Mouse (Mus musculus): ENCODE results near the gene Fyb2. TPM values are rescaled to one million over a fixed set of nuclear protein-coding genes. Genes with fewer than 3 reads are reported as not detected.

Gene Fyb2
- polyA plus RNA-seq, 1 experiment = not detected

- H3K4me1 ChIP-seq = no peaks in the 10 kb centered on the region
- no peak overlapping the region for H3K4me3 ChIP-seq (replicated peaks)
- no peaks in the 10 kb centered on the region for H3K9me3 ChIP-seq
- no peak for TF ChIP-seq GATA1 (IDR thresholded peaks at IDR 0.05; ENCODE audit: borderline replicate concordance, low read length)
- no peak for TF ChIP-seq FLI1 (IDR thresholded peaks at IDR 0.05; ENCODE audit: low read length)
- H3K36me3 ChIP-seq (replicated peaks; ENCODE audit: low read length) = no peaks in the 10 kb centered on the region
- H3K27me3 ChIP-seq (replicated peaks) = no peaks in the 10 kb centered on the region
These were observed 19.7 kb upstream of the Fyb2 start for GRCm38 (mm10) chr4:104893588-104893987.

GRCm38 (mm10) chr4:104894004-104894734 is 19.1 kb upstream of the Fyb2 start:
- no peaks in the 10 kb centered on the region for H3K4me1 ChIP-seq
- no peaks in the 10 kb centered on the region for H3K9me3 ChIP-seq
- H3K4me3 ChIP-seq (replicated peaks) = no peak overlapping the region
- no peaks in the 10 kb centered on the region for H3K36me3 ChIP-seq (replicated peaks; ENCODE audit: low read length)
- TF ChIP-seq GATA1 (IDR thresholded peaks at IDR 0.05; ENCODE audit: borderline replicate concordance, low read length) (no peak), FLI1 (IDR thresholded peaks at IDR 0.05; ENCODE audit: low read length) (no peak)
- no peaks in the 10 kb centered on the region for H3K27me3 ChIP-seq (replicated peaks)

GRCm38 (mm10) chr4:104902836-104903235 is 10.4 kb upstream of the Fyb2 start:
- Histone ChIP-seq H3K9me3 (peaks cover 19% of the 10 kb centered on the region), H3K36me3 (replicated peaks; ENCODE audit: low read length) (no peaks in the 10 kb centered on the region), H3K4me1 (no peaks in the 10 kb centered on the region), H3K27me3 (replicated peaks) (no peaks in the 10 kb centered on the region), H3K4me3 (replicated peaks) (no peak overlapping the region)
- TF ChIP-seq FLI1 (IDR thresholded peaks at IDR 0.05; ENCODE audit: low read length) = no peak
- TF ChIP-seq GATA1 (IDR thresholded peaks at IDR 0.05; ENCODE audit: borderline replicate concordance, low read length) = no peak

- Histone ChIP-seq H3K27me3 (replicated peaks) (no peaks in the 10 kb centered on the region), H3K9me3 (peaks cover 13% of the 10 kb centered on the region), H3K36me3 (replicated peaks; ENCODE audit: low read length) (no peaks in the 10 kb centered on the region), H3K4me1 (no peaks in the 10 kb centered on the region), H3K4me3 (replicated peaks) (no peak overlapping the region)
- TF ChIP-seq FLI1 (IDR thresholded peaks at IDR 0.05; ENCODE audit: low read length) (no peak), GATA1 (IDR thresholded peaks at IDR 0.05; ENCODE audit: borderline replicate concordance, low read length) (no peak)
These were observed 8.2 kb upstream of the Fyb2 start for GRCm38 (mm10) chr4:104905049-104905448.

GRCm38 (mm10) chr4:104911685-104912084 is 1.6 kb upstream of the Fyb2 start:
- H3K27me3 ChIP-seq (replicated peaks) = peaks cover 7% of the 10 kb centered on the region
- no peaks in the 10 kb centered on the region for H3K36me3 ChIP-seq (replicated peaks; ENCODE audit: low read length)
- 0 out of 2 replicates have a peak, but pooled peaks cover 4% of the 10 kb centered on the region for H3K9me3 ChIP-seq
- H3K4me3 ChIP-seq (replicated peaks) = no peak overlapping the region
- TF ChIP-seq FLI1 (IDR thresholded peaks at IDR 0.05; ENCODE audit: low read length) (no peak), GATA1 (IDR thresholded peaks at IDR 0.05; ENCODE audit: borderline replicate concordance, low read length) (no peak)
- no peaks in the 10 kb centered on the region for H3K4me1 ChIP-seq

- Histone ChIP-seq H3K4me1 (no peaks in the 10 kb centered on the region), H3K4me3 (replicated peaks) (no peak overlapping the region), H3K36me3 (replicated peaks; ENCODE audit: low read length) (no peaks in the 10 kb centered on the region), H3K27me3 (replicated peaks) (peaks cover 7% of the 10 kb centered on the region), H3K9me3 (peaks cover 7% of the 10 kb centered on the region)
- TF ChIP-seq FLI1 (IDR thresholded peaks at IDR 0.05; ENCODE audit: low read length) (no peak), GATA1 (IDR thresholded peaks at IDR 0.05; ENCODE audit: borderline replicate concordance, low read length) (no peak)
These were observed 1.5 kb downstream of the Fyb2 start for GRCm38 (mm10) chr4:104914711-104915247.

GRCm38 (mm10) chr4:104918017-104918416 is 4.8 kb downstream of the Fyb2 start:
- Histone ChIP-seq H3K27me3 (replicated peaks) (peaks cover 7% of the 10 kb centered on the region), H3K4me3 (replicated peaks) (no peak overlapping the region), H3K9me3 (peaks cover 8% of the 10 kb centered on the region), H3K36me3 (replicated peaks; ENCODE audit: low read length) (no peaks in the 10 kb centered on the region), H3K4me1 (no peaks in the 10 kb centered on the region)
- no peak for TF ChIP-seq GATA1 (IDR thresholded peaks at IDR 0.05; ENCODE audit: borderline replicate concordance, low read length)
- TF ChIP-seq FLI1 (IDR thresholded peaks at IDR 0.05; ENCODE audit: low read length) = no peak

- Histone ChIP-seq H3K27me3 (replicated peaks) (no peaks in the 10 kb centered on the region), H3K4me1 (no peaks in the 10 kb centered on the region), H3K9me3 (no peaks in the 10 kb centered on the region; the same call in 1 of the 2 replicates), H3K36me3 (replicated peaks; ENCODE audit: low read length) (no peaks in the 10 kb centered on the region), H3K4me3 (replicated peaks) (no peak overlapping the region)
- TF ChIP-seq FLI1 (IDR thresholded peaks at IDR 0.05; ENCODE audit: low read length) (no peak), GATA1 (IDR thresholded peaks at IDR 0.05; ENCODE audit: borderline replicate concordance, low read length) (no peak)
These were observed 12.1 kb downstream of the Fyb2 start for GRCm38 (mm10) chr4:104925383-104925782.

- no peaks in the 10 kb centered on the region for H3K4me1 ChIP-seq
- TF ChIP-seq FLI1 (IDR thresholded peaks at IDR 0.05; ENCODE audit: low read length) = no peak
- no peaks in the 10 kb centered on the region for H3K36me3 ChIP-seq (replicated peaks; ENCODE audit: low read length)
- no peaks in the 10 kb centered on the region for H3K27me3 ChIP-seq (replicated peaks)
- H3K4me3 ChIP-seq (replicated peaks) = no peak overlapping the region
- H3K9me3 ChIP-seq = no peaks in the 10 kb centered on the region
These were observed 15.9 kb downstream of the Fyb2 start for GRCm38 (mm10) chr4:104929165-104929564.

GRCm38 (mm10) chr4:104933620-104934019 is 20.4 kb downstream of the Fyb2 start:
- Histone ChIP-seq H3K36me3 (replicated peaks; ENCODE audit: low read length) (no peaks in the 10 kb centered on the region), H3K27me3 (replicated peaks) (no peaks in the 10 kb centered on the region), H3K4me1 (no peaks in the 10 kb centered on the region), H3K9me3 (no peaks in the 10 kb centered on the region), H3K4me3 (replicated peaks) (no peak overlapping the region)
- TF ChIP-seq FLI1 (IDR thresholded peaks at IDR 0.05; ENCODE audit: low read length) (no peak), GATA1 (IDR thresholded peaks at IDR 0.05; ENCODE audit: borderline replicate concordance, low read length) (no peak)

Measured in megakaryocyte, embryonic 14.5 days (primary cell).